Mouse (Mus musculus) myocyte (in vitro differentiated cells): ENCODE results near the gene Wdr48. TPM values are rescaled to one million over a fixed set of nuclear protein-coding genes. Genes with fewer than 3 reads are reported as not detected.

Source experiments
- H3K27me3 ChIP-seq: one replicate; pipeline ENCODE4 v1.6.1; 2011; ENCODE audit not compliant: control insufficient read depth, insufficient read depth, insufficient read length
- H3K36me3 ChIP-seq: one replicate; pipeline ENCODE4 v1.6.1; 2011; ENCODE audit not compliant: control insufficient read depth, insufficient read depth
- H3K4me2 ChIP-seq: one replicate; pipeline ENCODE4 v1.6.1; 2011; ENCODE audit warnings: low read depth, control low read depth
- H3K4me3 ChIP-seq: one replicate; pipeline ENCODE4 v1.5.1; 2011; ENCODE audit warnings: mild to moderate bottlenecking, control low read depth, moderate library complexity
- H3K79me2 ChIP-seq: one replicate; pipeline ENCODE4 v1.6.1; 2011; ENCODE audit not compliant: control insufficient read depth, insufficient read depth
- H3ac ChIP-seq: one replicate; pipeline ENCODE4 v1.6.1; 2011; ENCODE audit not compliant: control insufficient read depth, insufficient read length
- E2F4 ChIP-seq: IDR thresholded peaks from one replicate; pipeline ENCODE4 v1.6.1; 2011; ENCODE audit warnings: mild to moderate bottlenecking, control low read depth, moderate library complexity; ENCODE audit not compliant: insufficient read depth
- MAX ChIP-seq: IDR thresholded peaks from one replicate; pipeline ENCODE4 v1.6.1; 2011; ENCODE audit warnings: low read depth, mild to moderate bottlenecking, control low read depth
- MYOG ChIP-seq, 3 experiments: IDR thresholded peaks; one replicate each; pipeline ENCODE4 v1.6.1; 2011; ENCODE audit warnings: control low read depth in 2 of 3, low read depth in 2 of 3, mild to moderate bottlenecking in 2 of 3; ENCODE audit not compliant: insufficient read length in 2 of 3, control insufficient read depth in 1 of 3, insufficient read depth in 1 of 3
- POLR2AphosphoS2 ChIP-seq: IDR thresholded peaks from one replicate; pipeline ENCODE4 v1.6.1; 2011; ENCODE audit warnings: low read depth, control low read depth; ENCODE audit not compliant: insufficient read length
- REST ChIP-seq: IDR thresholded peaks from one replicate; pipeline ENCODE4 v1.6.1; 2011; ENCODE audit warnings: mild to moderate bottlenecking, control low read depth, moderate library complexity; ENCODE audit not compliant: insufficient read depth, insufficient read length
- SRF ChIP-seq: IDR thresholded peaks from one replicate; pipeline ENCODE4 v1.6.1; 2011; ENCODE audit warnings: low read depth; ENCODE audit not compliant: control insufficient read depth, insufficient read length
- TCF12 ChIP-seq: IDR thresholded peaks from one replicate; pipeline ENCODE4 v1.6.1; 2011; ENCODE audit warnings: mild to moderate bottlenecking, control low read depth; ENCODE audit not compliant: poor library complexity, insufficient read depth, severe bottlenecking
- USF1 ChIP-seq: IDR thresholded peaks from one replicate; pipeline ENCODE4 v1.6.1; 2011; ENCODE audit warnings: low read depth, mild to moderate bottlenecking, control low read depth, moderate library complexity
- polyA plus RNA-seq: library from polyadenylated mRNA; unstranded; fragments of >200 nt; fragmentation: generic; extraction: Trizol; gene quantifications from one replicate; pipeline ENCODE4 v1.2.1, GENCODE M21; 2012; ENCODE audit warnings: missing spikeins

Wdr48 gene
- polyA plus RNA-seq, 1 experiment: 12.1 TPM

- no peak for TF ChIP-seq MYOG (IDR thresholded peaks at IDR 0.05; ENCODE audit: control insufficient read depth in 1 of 3, insufficient read depth in 1 of 3, insufficient read length in 2 of 3, low read depth in 2 of 3)
- no peak for TF ChIP-seq MAX
- no peak for TF ChIP-seq SRF
- no peak for TF ChIP-seq TCF12
- TF ChIP-seq USF1: no peak
- TF ChIP-seq REST: no peak
- TF ChIP-seq E2F4: no peak
- TF ChIP-seq POLR2AphosphoS2: no peak
- Histone ChIP-seq H3K36me3 (peaks cover 8% of the 10 kb centered on the region), H3K4me2 (no peak overlapping the region), H3K4me3 (no peak overlapping the region), H3K27me3 (no peaks in the 10 kb centered on the region), H3ac (no peak overlapping the region), H3K79me2 (peaks cover 32% of the 10 kb centered on the region)
These were observed 80.6 kb downstream of the Wdr48 start for GRCm38 (mm10) chr9:119975286-119975685.

Other genes with a start within 250 kb of the Wdr48 start
- 1.6 TPM for gene Scn10a, start 175.6 kb upstream of the Wdr48 start, polyA plus RNA-seq
- 0.01 TPM for gene Scn11a, start 69.4 kb upstream of the Wdr48 start, polyA plus RNA-seq
- 10.5 TPM for gene Gorasp1, start 42.7 kb downstream of the Wdr48 start, polyA plus RNA-seq
- gene Ttc21a, start 42.7 kb downstream of the Wdr48 start, polyA plus RNA-seq: 0.05 TPM
- 9.2 TPM for gene Csrnp1, start 89.8 kb downstream of the Wdr48 start, polyA plus RNA-seq
- 35.6 TPM for gene Xirp1, start 128.7 kb downstream of the Wdr48 start, polyA plus RNA-seq
- not detected for gene Cx3cr1, start 175.0 kb downstream of the Wdr48 start, polyA plus RNA-seq
- gene Ccr8, start 197.2 kb downstream of the Wdr48 start, polyA plus RNA-seq: not detected
- 12.9 TPM for gene Slc25a38, start 215.5 kb downstream of the Wdr48 start, polyA plus RNA-seq
- 2,555 TPM for gene Rpsa, start 232.8 kb downstream of the Wdr48 start, polyA plus RNA-seq